Mouse (Mus musculus): ENCODE measurements around the gene Ptprt. TPM values are rescaled to one million over a fixed set of nuclear protein-coding genes. Genes with fewer than 3 reads are reported as not detected.

Gene Ptprt
- total and polyA plus RNA-seq, 2 experiments, result 0.37 to 0.44 TPM

GRCm38 (mm10) chr2:162409245-162409644 lies 251.7 kb downstream of the Ptprt start:
- Histone ChIP-seq H3K27me3 (ENCODE audit: control insufficient read depth, insufficient read depth, low read length) (no peaks in the 10 kb centered on the region), H3K27ac (replicated peaks; ENCODE audit: insufficient read depth, low read depth, low read length) (no peak overlapping the region), H3K4me1 (ENCODE audit: control insufficient read depth, insufficient read depth, low read length) (no peaks in the 10 kb centered on the region), H3K36me3 (ENCODE audit: control insufficient read depth, insufficient read depth, low read length) (no peaks in the 10 kb centered on the region), H3K4me3 (ENCODE audit: insufficient read depth, low read depth, low read length) (no peak overlapping the region), H3K9ac (ENCODE audit: low read depth, low read length) (no peak overlapping the region), H3K79me2 (ENCODE audit: control insufficient read depth, insufficient read depth, low read length) (no peaks in the 10 kb centered on the region)
- TF ChIP-seq CTCF (IDR thresholded peaks at IDR 0.05; ENCODE audit: low read depth, low read length) (no peak), POLR2A (IDR thresholded peaks at IDR 0.05; ENCODE audit: extremely low read depth, insufficient read depth, low read length) (no peak)
- no peak for DNase-seq (ENCODE audit: extremely low read depth, low read depth, low spot score)
- WGBS, result 86% methylated on average over 8 of the region's 8 CpGs

DNA sequence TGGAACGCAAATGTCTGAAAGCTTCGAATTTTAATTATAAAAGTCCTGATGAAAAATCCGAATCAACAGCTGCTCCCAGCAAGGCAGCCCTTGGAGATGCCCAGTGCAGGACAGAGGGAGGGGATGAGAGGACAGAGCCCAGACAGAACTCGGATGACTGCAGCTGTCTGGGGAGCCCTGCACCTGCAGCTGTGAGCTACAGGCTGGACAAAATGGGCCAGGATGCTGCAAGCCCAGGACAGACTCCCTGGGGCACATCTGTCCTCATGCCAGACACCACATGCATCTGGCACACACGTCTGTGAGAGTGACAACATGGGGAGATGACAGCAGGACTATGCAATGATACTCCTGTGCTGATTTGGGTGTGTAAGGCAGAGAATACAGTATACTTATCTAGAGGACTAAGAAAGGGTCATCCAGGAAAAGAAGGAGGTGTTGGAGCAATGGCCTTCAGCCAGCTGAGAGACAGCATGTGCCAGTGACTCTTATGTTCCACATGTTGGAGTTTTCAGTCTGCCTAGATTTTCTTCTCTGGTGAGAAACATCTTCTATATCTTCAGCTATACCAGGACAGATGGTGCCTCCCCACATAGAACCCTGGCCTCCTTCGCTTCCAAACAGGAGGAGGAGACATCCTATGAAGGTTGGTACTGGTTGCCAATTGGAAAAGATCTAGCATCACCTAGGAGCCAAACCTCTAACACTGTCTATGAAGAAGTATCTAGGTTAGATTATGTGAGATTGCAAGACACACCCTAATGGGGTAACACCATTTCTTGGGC lies 259.4 kb downstream of the Ptprt start:
- H3K4me1 ChIP-seq (ENCODE audit: control insufficient read depth, insufficient read depth, low read length), result no peaks in the 10 kb centered on the region
- TF ChIP-seq CTCF (IDR thresholded peaks at IDR 0.05; ENCODE audit: low read depth, low read length) (no peak), POLR2A (IDR thresholded peaks at IDR 0.05; ENCODE audit: extremely low read depth, insufficient read depth, low read length) (no peak)
- H3K4me3 ChIP-seq (ENCODE audit: insufficient read depth, low read depth, low read length), result no peak overlapping the region
- H3K9ac ChIP-seq (ENCODE audit: low read depth, low read length), result no peak overlapping the region
- H3K27ac ChIP-seq (replicated peaks; ENCODE audit: insufficient read depth, low read depth, low read length), result no peak overlapping the region
- DNase-seq (ENCODE audit: extremely low read depth, low read depth, low spot score), result no peak
- WGBS, result 67% methylated on average over 6 of the region's 6 CpGs
- no peaks in the 10 kb centered on the region for H3K27me3 ChIP-seq (ENCODE audit: control insufficient read depth, insufficient read depth, low read length)
- H3K79me2 ChIP-seq (ENCODE audit: control insufficient read depth, insufficient read depth, low read length), result no peaks in the 10 kb centered on the region
- no peaks in the 10 kb centered on the region for H3K36me3 ChIP-seq (ENCODE audit: control insufficient read depth, insufficient read depth, low read length)

GRCm38 (mm10) chr2:162394601-162395000 lies 266.3 kb downstream of the Ptprt start:
- DNase-seq (ENCODE audit: extremely low read depth, low read depth, low spot score), result no peak
- H3K4me3 ChIP-seq (ENCODE audit: insufficient read depth, low read depth, low read length), result no peak overlapping the region
- H3K27me3 ChIP-seq (ENCODE audit: control insufficient read depth, insufficient read depth, low read length), result no peaks in the 10 kb centered on the region
- TF ChIP-seq CTCF (IDR thresholded peaks at IDR 0.05; ENCODE audit: low read depth, low read length), result no peak
- no peak for TF ChIP-seq POLR2A (IDR thresholded peaks at IDR 0.05; ENCODE audit: extremely low read depth, insufficient read depth, low read length)
- WGBS, result 52% methylated on average over 6 of the region's 6 CpGs
- no peaks in the 10 kb centered on the region for H3K36me3 ChIP-seq (ENCODE audit: control insufficient read depth, insufficient read depth, low read length)
- H3K27ac ChIP-seq (replicated peaks; ENCODE audit: insufficient read depth, low read depth, low read length), result no peak overlapping the region
- H3K9ac ChIP-seq (ENCODE audit: low read depth, low read length), result no peak overlapping the region
- H3K4me1 ChIP-seq (ENCODE audit: control insufficient read depth, insufficient read depth, low read length), result no peaks in the 10 kb centered on the region
- no peaks in the 10 kb centered on the region for H3K79me2 ChIP-seq (ENCODE audit: control insufficient read depth, insufficient read depth, low read length)

DNA sequence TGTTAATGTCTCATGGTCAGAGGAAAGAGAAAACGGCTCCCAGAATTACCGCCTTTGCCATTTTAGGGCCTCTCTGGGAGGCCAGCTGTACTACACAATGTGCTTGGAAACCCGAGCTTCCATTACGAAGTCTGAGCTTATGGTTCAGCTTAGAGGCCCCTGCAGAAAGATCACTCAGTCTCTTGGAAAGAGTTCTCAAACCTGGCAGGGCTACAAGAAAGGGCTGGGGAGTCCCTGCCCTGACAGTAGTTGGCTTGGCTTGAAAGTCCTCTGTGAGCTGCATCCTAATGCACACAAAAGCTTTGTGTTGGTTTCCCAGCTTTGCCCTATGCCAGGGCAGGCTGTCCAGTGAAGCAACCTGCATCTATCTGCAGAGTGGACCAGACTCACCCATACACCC lies 269.1 kb downstream of the Ptprt start:
- 86% methylated on average over 4 of the region's 4 CpGs for WGBS
- Histone ChIP-seq H3K27me3 (ENCODE audit: control insufficient read depth, insufficient read depth, low read length) (no peaks in the 10 kb centered on the region), H3K27ac (replicated peaks; ENCODE audit: insufficient read depth, low read depth, low read length) (no peak overlapping the region), H3K4me1 (ENCODE audit: control insufficient read depth, insufficient read depth, low read length) (no peaks in the 10 kb centered on the region), H3K79me2 (ENCODE audit: control insufficient read depth, insufficient read depth, low read length) (no peaks in the 10 kb centered on the region), H3K4me3 (ENCODE audit: insufficient read depth, low read depth, low read length) (no peak overlapping the region), H3K36me3 (ENCODE audit: control insufficient read depth, insufficient read depth, low read length) (no peaks in the 10 kb centered on the region), H3K9ac (ENCODE audit: low read depth, low read length) (no peak overlapping the region)
- DNase-seq (ENCODE audit: extremely low read depth, low read depth, low spot score), result no peak
- TF ChIP-seq POLR2A (IDR thresholded peaks at IDR 0.05; ENCODE audit: extremely low read depth, insufficient read depth, low read length), result no peak
- TF ChIP-seq CTCF (IDR thresholded peaks at IDR 0.05; ENCODE audit: low read depth, low read length), result no peak

DNA sequence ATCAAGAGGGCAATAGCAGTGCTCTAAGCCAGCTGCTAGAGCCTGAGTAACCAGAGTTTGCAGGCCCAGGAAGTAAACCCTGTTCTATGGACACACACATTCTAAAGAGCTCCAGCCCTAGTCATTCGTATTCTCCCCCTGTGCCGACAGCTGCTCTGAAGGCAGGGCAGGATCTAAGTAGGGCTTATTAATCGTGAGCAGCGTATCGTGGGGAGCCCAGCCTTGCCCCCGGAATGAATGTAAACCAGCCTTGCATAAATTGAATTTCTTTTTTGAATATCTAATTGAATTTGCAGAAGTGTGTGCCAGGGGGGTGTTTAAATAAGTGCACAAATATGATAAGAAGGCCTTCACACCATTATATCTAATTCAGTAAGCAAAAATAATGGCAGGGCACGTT lies 283.6 kb downstream of the Ptprt start:
- DNase-seq (ENCODE audit: extremely low read depth, low read depth, low spot score), result no peak
- Histone ChIP-seq H3K9ac (ENCODE audit: low read depth, low read length) (no peak overlapping the region), H3K4me1 (ENCODE audit: control insufficient read depth, insufficient read depth, low read length) (no peaks in the 10 kb centered on the region), H3K27ac (replicated peaks; ENCODE audit: insufficient read depth, low read depth, low read length) (no peak overlapping the region), H3K79me2 (ENCODE audit: control insufficient read depth, insufficient read depth, low read length) (no peaks in the 10 kb centered on the region), H3K4me3 (ENCODE audit: insufficient read depth, low read depth, low read length) (no peak overlapping the region), H3K27me3 (ENCODE audit: control insufficient read depth, insufficient read depth, low read length) (no peaks in the 10 kb centered on the region), H3K36me3 (ENCODE audit: control insufficient read depth, insufficient read depth, low read length) (no peaks in the 10 kb centered on the region)
- TF ChIP-seq CTCF (IDR thresholded peaks at IDR 0.05; ENCODE audit: low read depth, low read length), result no peak
- TF ChIP-seq POLR2A (IDR thresholded peaks at IDR 0.05; ENCODE audit: extremely low read depth, insufficient read depth, low read length), result no peak
- WGBS, result 82% methylated on average over 7 of the region's 7 CpGs

DNA sequence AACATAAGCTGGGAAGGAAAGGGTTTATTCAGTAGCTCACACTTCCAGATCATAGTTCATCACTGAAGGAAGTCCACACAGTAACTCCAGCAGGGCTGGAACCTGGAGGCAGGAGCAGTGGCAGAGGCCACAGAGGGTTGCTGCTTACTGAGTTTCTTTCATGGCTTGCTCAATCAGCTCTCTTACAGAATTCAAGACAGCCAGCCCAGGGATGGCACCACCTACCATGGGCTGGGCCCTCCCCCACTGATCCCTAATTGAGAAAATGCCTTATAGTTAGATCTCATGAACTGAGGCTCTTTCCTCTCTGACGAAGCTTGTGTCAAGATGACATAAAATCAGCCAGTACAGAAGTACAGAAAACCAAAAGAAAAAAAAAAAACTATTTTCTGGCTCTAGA lies 311.9 kb downstream of the Ptprt start:
- Histone ChIP-seq H3K36me3 (ENCODE audit: control insufficient read depth, insufficient read depth, low read length) (no peaks in the 10 kb centered on the region), H3K27ac (replicated peaks; ENCODE audit: insufficient read depth, low read depth, low read length) (no peak overlapping the region), H3K4me3 (ENCODE audit: insufficient read depth, low read depth, low read length) (no peak overlapping the region), H3K27me3 (ENCODE audit: control insufficient read depth, insufficient read depth, low read length) (no peaks in the 10 kb centered on the region), H3K4me1 (ENCODE audit: control insufficient read depth, insufficient read depth, low read length) (no peaks in the 10 kb centered on the region), H3K9ac (ENCODE audit: low read depth, low read length) (no peak overlapping the region), H3K79me2 (ENCODE audit: control insufficient read depth, insufficient read depth, low read length) (no peaks in the 10 kb centered on the region)
- no peak for DNase-seq (ENCODE audit: extremely low read depth, low read depth, low spot score)
- TF ChIP-seq POLR2A (IDR thresholded peaks at IDR 0.05; ENCODE audit: extremely low read depth, insufficient read depth, low read length) (no peak), CTCF (IDR thresholded peaks at IDR 0.05; ENCODE audit: low read depth, low read length) (no peak)
- 35% methylated on average over 1 of the region's 1 CpGs for WGBS
